Mouse (Mus musculus): ENCODE measurements around the gene Olfr711.

- no peak for TF ChIP-seq CTCF (IDR thresholded peaks at IDR 0.05; ENCODE audit: low read depth, low read length)
- TF ChIP-seq POLR2A (IDR thresholded peaks at IDR 0.05; ENCODE audit: extremely low read depth, insufficient read depth, low read length), result no peak
Measured at GRCm38 (mm10) chr7:106975353-106975752, at the start of gene Olfr711.
